Mouse (Mus musculus) layer of hippocampus, postnatal 10 days (tissue): ENCODE measurements around the gene Ssu2. TPM values are rescaled to one million over a fixed set of nuclear protein-coding genes. Genes with fewer than 3 reads are reported as not detected.

Source experiments
- DNase-seq, 2 experiments: peaks; one replicate each; pipeline ENCODE4 v3.0.0; 2021; ENCODE audit warnings: low spot score in 2 of 2
- long read RNA-seq: library from polyadenylated mRNA; stranded (forward); transcript quantifications from one replicate; pipeline ENCODE4 v2.0.0, GENCODE M21; 2023
- total RNA-seq, 2 experiments: library from RNA; stranded (reverse); gene quantifications; 2 replicates each; pipeline ENCODE4 v1.2.3; 2021

The Ssu2 gene
- 1 to 10 TPM in 1 of 2 experiments, under 1 TPM in 1; 0.49 to 1.1 TPM for total RNA-seq
- long read RNA-seq = 0 reads

GRCm38 (mm10) chr6:112387947-112388346, at the start of gene Ssu2:
Gene Ssu2, minus strand, starts transcription at chr6:112388023.
- no peak for DNase-seq

- DNase-seq = no peak
These were observed 38.4 kb upstream of the Ssu2 start for GRCm38 (mm10) chr6:112426018-112426732.

- no peak for DNase-seq
These were observed 36.1 kb upstream of the Ssu2 start for GRCm38 (mm10) chr6:112423746-112424501.

GRCm38 (mm10) chr6:112420883-112421282, 33.1 kb upstream of the Ssu2 start:
- no peak for DNase-seq

GRCm38 (mm10) chr6:112419333-112419732, 31.5 kb upstream of the Ssu2 start:
- no peak for DNase-seq

- DNase-seq = no peak
These were observed 16.3 kb upstream of the Ssu2 start for GRCm38 (mm10) chr6:112404111-112404510.

GRCm38 (mm10) chr6:112401953-112402683, 14.3 kb upstream of the Ssu2 start:
- DNase-seq = peak in 1 of 2 experiments; percentile 44

- no peak for DNase-seq
These were observed 9.5 kb upstream of the Ssu2 start for GRCm38 (mm10) chr6:112397351-112397750.

GRCm38 (mm10) chr6:112396352-112396751, 8.5 kb upstream of the Ssu2 start:
- no peak for DNase-seq

GRCm38 (mm10) chr6:112388385-112388784, 562 bp upstream of the Ssu2 start:
- DNase-seq = no peak

- DNase-seq = no peak
These were observed 1.6 kb downstream of the Ssu2 start for GRCm38 (mm10) chr6:112386260-112386659.

GRCm38 (mm10) chr6:112382990-112383685, 4.7 kb downstream of the Ssu2 start:
- no peak for DNase-seq

- no peak for DNase-seq
These were observed 8.8 kb downstream of the Ssu2 start for GRCm38 (mm10) chr6:112379054-112379453.

- no peak for DNase-seq
These were observed 12.0 kb downstream of the Ssu2 start for GRCm38 (mm10) chr6:112375661-112376392.

- peak in 1 of 2 experiments; percentile 55 for DNase-seq
These were observed 13.8 kb downstream of the Ssu2 start for GRCm38 (mm10) chr6:112373886-112374585.

- DNase-seq = no peak
These were observed 22.5 kb downstream of the Ssu2 start for GRCm38 (mm10) chr6:112365294-112365693.

- peak; percentile 52 to 55 for DNase-seq
These were observed 23.2 kb downstream of the Ssu2 start for GRCm38 (mm10) chr6:112364581-112364980.

GRCm38 (mm10) chr6:112362349-112362958, 25.4 kb downstream of the Ssu2 start:
- DNase-seq = peak; percentile 80 to 85

- no peak for DNase-seq
These were observed 27.1 kb downstream of the Ssu2 start for GRCm38 (mm10) chr6:112360676-112361075.
